Mouse (Mus musculus): ENCODE results near the gene Plcb1. TPM values are rescaled to one million over a fixed set of nuclear protein-coding genes. Genes with fewer than 3 reads are reported as not detected.

The Plcb1 gene
- total RNA-seq, 1 experiment from 2014 or later: 2.3 TPM

- no peak for ATAC-seq (ENCODE audit: extremely low read depth, insufficient number of reproducible peaks, low FRiP score, poor library complexity, severe bottlenecking)
Observed at GRCm38 (mm10) chr2:135507111-135507510, 721.2 kb downstream of the Plcb1 start.

GRCm38 (mm10) chr2:135518956-135519355 is 733.1 kb downstream of the Plcb1 start:
- no peak for ATAC-seq (ENCODE audit: extremely low read depth, insufficient number of reproducible peaks, low FRiP score, poor library complexity, severe bottlenecking)

Other genes starting within 250 kb of the Plcb1 start
- not detected in 2 replicates for gene Hao1, start 231.7 kb upstream of the Plcb1 start, total RNA-seq (2017)
- gene Tmx4, start 141.9 kb upstream of the Plcb1 start, total RNA-seq (2017): 46.8 and 51.8 TPM in 2 replicates

Measured in neutrophil, adult 5-6 weeks (primary cell).